Mouse (Mus musculus): Measurements from ENCODE around the gene Tgif1. TPM values are rescaled to one million over a fixed set of nuclear protein-coding genes. Genes with fewer than 3 reads are reported as not detected.
"Not testable (repeated sequence)": the region's sequence is repeated elsewhere in the genome, so short reads cannot be mapped to it uniquely, and the experiment has no call there.

Gene Tgif1
- polyA plus RNA-seq, 1 experiment from 2014 or later = 213 TPM

- CTCF ChIA-PET = no interaction called here
Observed at GRCm38 (mm10) chr17:70834430-70834965, 18.8 kb downstream of the Tgif1 start.

GRCm38 (mm10) chr17:70832544-70832943, 20.8 kb downstream of the Tgif1 start:
- in situ Hi-C loops (cut with MboI; ENCODE audit: low pct_unique_long_range_greater_than_20kb) = no loop called here
- ChIA-PET POLR2A (no interaction called here), CTCF (no interaction called here)
- DNase-seq (ENCODE audit: low read depth, low spot score) (no peak), ATAC-seq (no peak)
- no peaks in the 10 kb centered on the region for H3K27me3 ChIP-seq
- TF ChIP-seq CTCF (IDR thresholded peaks at IDR 0.05) = no peak

More at GRCm38 (mm10) chr17:70834430-70834965, 18.8 kb downstream of the Tgif1 start:
- TF ChIP-seq CTCF (IDR thresholded peaks at IDR 0.05) = no peak
- in situ Hi-C loops (cut with MboI; ENCODE audit: low pct_unique_long_range_greater_than_20kb) = no loop called here
- POLR2A ChIA-PET = interaction anchor here (1.6 kb wide), 1 partner anchor 79 kb away, joined by 5 read pairs; no protein-coding TSS in a partner anchor
- no peak for DNase-seq (ENCODE audit: low read depth, low spot score)
- ATAC-seq = no peak
- no peaks in the 10 kb centered on the region for H3K27me3 ChIP-seq

GRCm38 (mm10) chr17:70831591-70831990, 21.8 kb downstream of the Tgif1 start:
- no peaks in the 10 kb centered on the region for H3K27me3 ChIP-seq

GRCm38 (mm10) chr17:70829943-70830715, 23.2 kb downstream of the Tgif1 start:
- ATAC-seq (no peak), DNase-seq (ENCODE audit: low read depth, low spot score) (no peak)
- no peak for TF ChIP-seq CTCF (IDR thresholded peaks at IDR 0.05)
- in situ Hi-C loops (cut with MboI; ENCODE audit: low pct_unique_long_range_greater_than_20kb) = no loop called here
- POLR2A ChIA-PET = interaction anchor here (0.6 kb wide), 1 partner anchor 63 kb away, joined by 3 read pairs; no protein-coding TSS in a partner anchor
- CTCF ChIA-PET = interaction anchor here (1.0 to 1.2 kb wide), 3 partner anchors 8 to 92 kb away, joined by 3 read pairs; no protein-coding TSS in a partner anchor
- H3K27me3 ChIP-seq = no peaks in the 10 kb centered on the region

More at GRCm38 (mm10) chr17:70831591-70831990, 21.8 kb downstream of the Tgif1 start:
- ATAC-seq (no peak), DNase-seq (ENCODE audit: low read depth, low spot score) (no peak)
- in situ Hi-C loops (cut with MboI; ENCODE audit: low pct_unique_long_range_greater_than_20kb) = no loop called here
- POLR2A ChIA-PET = no interaction called here
- CTCF ChIA-PET = interaction anchor here (1.0 kb wide), 1 partner anchor 20 kb away, joined by 3 read pairs; no protein-coding TSS in a partner anchor
- TF ChIP-seq CTCF (IDR thresholded peaks at IDR 0.05) = no peak

GRCm38 (mm10) chr17:70829217-70829616, 24.1 kb downstream of the Tgif1 start:
- TF ChIP-seq CTCF (IDR thresholded peaks at IDR 0.05) = no peak
- ChIA-PET POLR2A (no interaction called here), CTCF (interaction anchor here (1.2 kb wide), 1 partner anchor 92 kb away, joined by 3 read pairs; no protein-coding TSS in a partner anchor)
- ATAC-seq (no peak), DNase-seq (ENCODE audit: low read depth, low spot score) (no peak)
- no peaks in the 10 kb centered on the region for H3K27me3 ChIP-seq
- in situ Hi-C loops (cut with MboI; ENCODE audit: low pct_unique_long_range_greater_than_20kb) = no loop called here

- no peak for TF ChIP-seq CTCF (IDR thresholded peaks at IDR 0.05)
- in situ Hi-C loops (cut with MboI; ENCODE audit: low pct_unique_long_range_greater_than_20kb) = no loop called here
- DNase-seq (ENCODE audit: low read depth, low spot score) (no peak), ATAC-seq (no peak)
- ChIA-PET CTCF (no interaction called here), POLR2A (no interaction called here)
- no peaks in the 10 kb centered on the region for H3K27me3 ChIP-seq
Observed at GRCm38 (mm10) chr17:70828569-70828968, 24.8 kb downstream of the Tgif1 start.

GRCm38 (mm10) chr17:70828180-70828528, 25.2 kb downstream of the Tgif1 start:
- ChIA-PET CTCF (no interaction called here), POLR2A (no interaction called here)
- DNase-seq (ENCODE audit: low read depth, low spot score) (no peak), ATAC-seq (no peak)
- in situ Hi-C loops (cut with MboI; ENCODE audit: low pct_unique_long_range_greater_than_20kb) = no loop called here
- H3K27me3 ChIP-seq = no peaks in the 10 kb centered on the region
- no peak for TF ChIP-seq CTCF (IDR thresholded peaks at IDR 0.05)

GRCm38 (mm10) chr17:70827463-70828179, 25.7 kb downstream of the Tgif1 start:
- DNase-seq (ENCODE audit: low read depth, low spot score); H3K27me3 ChIP-seq; ATAC-seq; CTCF ChIA-PET; in situ Hi-C loops (cut with MboI; ENCODE audit: low pct_unique_long_range_greater_than_20kb); POLR2A ChIA-PET: not testable (repeated sequence)

GRCm38 (mm10) chr17:70826227-70826626, 27.1 kb downstream of the Tgif1 start:
- ChIA-PET CTCF (no interaction called here), POLR2A (no interaction called here)
- no peaks in the 10 kb centered on the region for H3K27me3 ChIP-seq
- DNase-seq (ENCODE audit: low read depth, low spot score) (no peak), ATAC-seq (no peak)
- in situ Hi-C loops (cut with MboI; ENCODE audit: low pct_unique_long_range_greater_than_20kb) = no loop called here
- TF ChIP-seq CTCF (IDR thresholded peaks at IDR 0.05) = no peak

GRCm38 (mm10) chr17:70823083-70823482, 30.3 kb downstream of the Tgif1 start:
- ChIA-PET POLR2A (no interaction called here), CTCF (no interaction called here)
- ATAC-seq (no peak), DNase-seq (ENCODE audit: low read depth, low spot score) (no peak)
- no peaks in the 10 kb centered on the region for H3K27me3 ChIP-seq
- in situ Hi-C loops (cut with MboI; ENCODE audit: low pct_unique_long_range_greater_than_20kb) = no loop called here
- no peak for TF ChIP-seq CTCF (IDR thresholded peaks at IDR 0.05)

- POLR2A ChIA-PET = no interaction called here
- DNase-seq (ENCODE audit: low read depth, low spot score) (no peak), ATAC-seq (no peak)
- CTCF ChIA-PET = no interaction called here
- H3K27me3 ChIP-seq = no peaks in the 10 kb centered on the region
- in situ Hi-C loops (cut with MboI; ENCODE audit: low pct_unique_long_range_greater_than_20kb) = no loop called here
- no peak for TF ChIP-seq CTCF (IDR thresholded peaks at IDR 0.05)
Observed at GRCm38 (mm10) chr17:70817862-70818451, 35.4 kb downstream of the Tgif1 start.

Measured in Patski (cell line).